22 mouse cellular contexts compared by ENCODE assay signal in the genomic region with DNA sequence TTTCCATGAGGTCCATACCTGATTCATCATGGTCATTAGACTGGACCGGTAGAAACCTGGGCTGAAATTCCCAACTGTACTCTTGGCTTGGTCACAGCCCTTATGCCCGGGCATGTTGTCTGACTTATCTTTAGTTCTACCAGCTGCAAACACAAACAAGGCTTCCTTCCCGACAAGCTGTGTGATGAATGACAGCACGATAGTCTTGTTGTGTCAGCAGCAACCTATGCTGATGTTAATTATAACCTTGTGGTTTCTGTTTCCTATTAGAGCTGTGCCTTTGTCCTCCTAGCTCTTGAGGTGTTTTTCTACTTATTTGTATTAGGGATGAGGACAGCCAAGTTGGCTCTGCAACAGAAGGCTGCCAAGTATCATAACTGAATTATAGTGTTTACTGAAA.
A peak's percentile ranks its signal among the peaks of the same experiment; 100 is the strongest.
DNase-seq lines count a peak whose midpoint lies in the region; ATAC-seq and TF ChIP-seq lines count a peak whose summit lies in the region.
"Had no signal": no experiment of that assay in that cellular context is flagged by ENCODE, and none has a peak within 500 bp of the region (broad histone marks: within the 10 kb centered on the region; RNA-seq: fewer than 3 reads in every experiment).

No protein-coding gene starts in this region.

- H3K79me2 ChIP-seq in myocyte (ENCODE audit: control insufficient read depth, insufficient read depth) = no peaks in the 10 kb centered on the region

- no peak for TF ChIP-seq CTCF in Patski (IDR thresholded peaks at IDR 0.05)

- no peak overlapping the region for H3K4me3 ChIP-seq in embryonic facial prominence, embryonic 11.5 days (ENCODE audit: low read depth, low read length)
- no peak overlapping the region for H3K4me3 ChIP-seq in embryonic facial prominence, embryonic 10.5 days
- no peak overlapping the region for H3K4me3 ChIP-seq in hindbrain, embryonic 14.5 days (replicated peaks; ENCODE audit: low read length)
- H3K4me3 ChIP-seq in hindbrain, embryonic 16.5 days (ENCODE audit: low read length) = no peak overlapping the region
- H3K4me3 ChIP-seq in myocyte = no peak overlapping the region
- H3K4me3 ChIP-seq: embryonic facial prominence, embryonic 12.5 days; hindbrain, embryonic 15.5 days; limb, embryonic 13.5 days; liver, embryonic 13.5 days; midbrain, embryonic 15.5 days; neural tube, embryonic 15.5 days had no signal

- POLR2A ChIA-PET in Patski (lab: Charles Lee) = interaction anchor here (1.3 kb wide), 1 partner anchor 12 kb away, joined by 4 read pairs; no protein-coding TSS in a partner anchor

- in situ Hi-C loops in Patski (cut with MboI; ENCODE audit: low pct_unique_long_range_greater_than_20kb) = no loop called here

- no peak overlapping the region for H3K4me2 ChIP-seq in embryonic facial prominence, embryonic 11.5 days (ENCODE audit: low read depth, low read length)
- H3K4me2 ChIP-seq in hindbrain, embryonic 14.5 days (replicated peaks) = no peak overlapping the region
- H3K4me2 ChIP-seq in hindbrain, embryonic 16.5 days (ENCODE audit: low read length) = no peak overlapping the region
- H3K4me2 ChIP-seq in myocyte (ENCODE audit: low read depth) = peak overlapping the region; percentile 7
- H3K4me2 ChIP-seq: embryonic facial prominence, embryonic 12.5 days; hindbrain, embryonic 15.5 days; limb, embryonic 13.5 days; liver, embryonic 13.5 days; midbrain, embryonic 15.5 days; neural tube, embryonic 15.5 days had no signal

- CTCF ChIA-PET in Patski (lab: Charles Lee) = no interaction called here

- no peak overlapping the region for H3ac ChIP-seq in myocyte (ENCODE audit: control insufficient read depth, insufficient read length)

- no peak for TF ChIP-seq POLR2A in myocyte (IDR thresholded peaks at IDR 0.05; ENCODE audit: insufficient read length, low read depth)

- H3K9me3 ChIP-seq in embryonic facial prominence, embryonic 11.5 days (replicated peaks; ENCODE audit: control insufficient read depth, low read length) = no peaks in the 10 kb centered on the region
- no peaks in the 10 kb centered on the region for H3K9me3 ChIP-seq in embryonic facial prominence, embryonic 10.5 days
- no peaks in the 10 kb centered on the region for H3K9me3 ChIP-seq in hindbrain, embryonic 14.5 days (ENCODE audit: control insufficient read depth, low read length)
- H3K9me3 ChIP-seq in hindbrain, embryonic 16.5 days (ENCODE audit: control insufficient read depth, low read length) = no peaks in the 10 kb centered on the region
- H3K9me3 ChIP-seq: embryonic facial prominence, embryonic 12.5 days; hindbrain, embryonic 15.5 days; limb, embryonic 13.5 days; liver, embryonic 13.5 days; midbrain, embryonic 15.5 days; neural tube, embryonic 15.5 days had no signal

- no peak overlapping the region for H3K9ac ChIP-seq in embryonic facial prominence, embryonic 11.5 days (replicated peaks; ENCODE audit: low read length)
- H3K9ac ChIP-seq in hindbrain, embryonic 14.5 days = no peak overlapping the region
- H3K9ac ChIP-seq in hindbrain, embryonic 16.5 days (ENCODE audit: low read depth, low read length) = no peak overlapping the region
- H3K9ac ChIP-seq: embryonic facial prominence, embryonic 12.5 days; hindbrain, embryonic 15.5 days; limb, embryonic 13.5 days; liver, embryonic 13.5 days; midbrain, embryonic 15.5 days; neural tube, embryonic 15.5 days had no signal

- H3K4me1 ChIP-seq in embryonic facial prominence, embryonic 11.5 days (ENCODE audit: control insufficient read depth, insufficient read depth, low read length) = no peaks in the 10 kb centered on the region
- H3K4me1 ChIP-seq in embryonic facial prominence, embryonic 10.5 days = peaks cover 9% of the 10 kb centered on the region
- H3K4me1 ChIP-seq in hindbrain, embryonic 14.5 days (replicated peaks; ENCODE audit: control insufficient read depth, insufficient read depth, low read length) = 0 out of 2 replicates have a peak, but pooled peaks cover 5% of the 10 kb centered on the region
- H3K4me1 ChIP-seq in hindbrain, embryonic 16.5 days (ENCODE audit: control insufficient read depth, insufficient read depth, low read depth, low read length) = no peaks in the 10 kb centered on the region
- H3K4me1 ChIP-seq: embryonic facial prominence, embryonic 12.5 days; limb, embryonic 13.5 days; liver, embryonic 13.5 days; midbrain, embryonic 15.5 days; neural tube, embryonic 15.5 days had no signal

- no peak overlapping the region for H3K27ac ChIP-seq in embryonic facial prominence, embryonic 11.5 days (replicated peaks; ENCODE audit: low read depth, low read length)
- H3K27ac ChIP-seq in embryonic facial prominence, embryonic 10.5 days (replicated peaks) = no peak overlapping the region
- H3K27ac ChIP-seq in hindbrain, embryonic 14.5 days = peak overlapping the region; percentile 6
- no peak overlapping the region for H3K27ac ChIP-seq in hindbrain, embryonic 16.5 days (ENCODE audit: low read depth, low read length)
- H3K27ac ChIP-seq: embryonic facial prominence, embryonic 12.5 days; kidney, postnatal 0 days; limb, embryonic 13.5 days; liver, embryonic 13.5 days; midbrain, embryonic 15.5 days; neural tube, embryonic 15.5 days had no signal

- ATAC-seq in embryonic facial prominence, embryonic 11.5 days (replicated peaks; ENCODE audit: insufficient number of reproducible peaks, low FRiP score, low TSS enrichment, low read depth) = no peak
- ATAC-seq in hindbrain, embryonic 14.5 days (ENCODE audit: low FRiP score) = no peak
- no peak for ATAC-seq in hindbrain, embryonic 16.5 days
- no peak for ATAC-seq in Patski
- ATAC-seq: activated CD4-positive, CD25-positive, alpha-beta regulatory T cell, adult 4 months; intestine, postnatal 0 days; midbrain, embryonic 15.5 days had no signal

- H3K36me3 ChIP-seq in embryonic facial prominence, embryonic 11.5 days (replicated peaks; ENCODE audit: control insufficient read depth, insufficient read depth, low read depth, low read length) = no peaks in the 10 kb centered on the region
- no peaks in the 10 kb centered on the region for H3K36me3 ChIP-seq in embryonic facial prominence, embryonic 10.5 days (replicated peaks)
- H3K36me3 ChIP-seq in hindbrain, embryonic 14.5 days (replicated peaks; ENCODE audit: control insufficient read depth, insufficient read depth) = no peaks in the 10 kb centered on the region
- H3K36me3 ChIP-seq in hindbrain, embryonic 16.5 days (ENCODE audit: control insufficient read depth, insufficient read depth, low read length) = no peaks in the 10 kb centered on the region
- H3K36me3 ChIP-seq in myocyte (ENCODE audit: control insufficient read depth, insufficient read depth) = no peaks in the 10 kb centered on the region
- H3K36me3 ChIP-seq: embryonic facial prominence, embryonic 12.5 days; hindbrain, embryonic 15.5 days; limb, embryonic 13.5 days; liver, embryonic 13.5 days; midbrain, embryonic 15.5 days; neural tube, embryonic 15.5 days had no signal

- DNase-seq in embryonic facial prominence, embryonic 11.5 days (ENCODE audit: low spot score) = peak; percentile 13
- no peak for DNase-seq in embryonic facial prominence, embryonic 10.5 days (ENCODE audit: low spot score)
- DNase-seq in hindbrain, embryonic 14.5 days (ENCODE audit: low spot score) = no peak
- peak; percentile 9 for DNase-seq in Patski (ENCODE audit: low read depth, low spot score)
- DNase-seq in frontal cortex, adult 2 months (ENCODE audit: extremely low spot score in 1 of 2, low spot score in 1 of 2) = no peak
- DNase-seq: adrenal gland, postnatal 14 days; B cell, adult 2 months; cerebellum, postnatal 14 days; heart, adult 18-20 months; layer of hippocampus, postnatal 36 days; liver, embryonic 13.5 days; thymus, postnatal 25 days had no signal

- H3K27me3 ChIP-seq in embryonic facial prominence, embryonic 11.5 days (ENCODE audit: control insufficient read depth, insufficient read depth, low read length) = no peaks in the 10 kb centered on the region
- no peaks in the 10 kb centered on the region for H3K27me3 ChIP-seq in embryonic facial prominence, embryonic 10.5 days (replicated peaks; ENCODE audit: low read depth, poor library complexity, severe bottlenecking)
- no peaks in the 10 kb centered on the region for H3K27me3 ChIP-seq in hindbrain, embryonic 14.5 days (ENCODE audit: control insufficient read depth, insufficient read depth, low read length)
- no peaks in the 10 kb centered on the region for H3K27me3 ChIP-seq in hindbrain, embryonic 16.5 days (replicated peaks; ENCODE audit: control insufficient read depth, insufficient read depth, low read length)
- H3K27me3 ChIP-seq in Patski (no peaks in the 10 kb centered on the region), myocyte (ENCODE audit: control insufficient read depth, insufficient read depth, insufficient read length) (no peaks in the 10 kb centered on the region)
- H3K27me3 ChIP-seq: embryonic facial prominence, embryonic 12.5 days; hindbrain, embryonic 15.5 days; limb, embryonic 13.5 days; liver, embryonic 13.5 days; midbrain, embryonic 15.5 days; neural tube, embryonic 15.5 days had no signal

- WGBS in embryonic facial prominence, embryonic 11.5 days = 26% methylated on average over 4 of the region's 4 CpGs
- WGBS in embryonic facial prominence, embryonic 10.5 days = 36% methylated on average over 4 of the region's 4 CpGs
- WGBS in hindbrain, embryonic 14.5 days = 64% methylated on average over 4 of the region's 4 CpGs
- 65% methylated on average over 4 of the region's 4 CpGs for WGBS in hindbrain, embryonic 16.5 days

TF ChIP-seq in myocyte, 11 proteins besides CTCF, POLR2A, EP300 and RAD21:
- TF ChIP-seq POLR2AphosphoS2 (IDR thresholded peaks at IDR 0.05; ENCODE audit: insufficient read length, low read depth) = no peak
- TF ChIP-seq REST (IDR thresholded peaks at IDR 0.05; ENCODE audit: insufficient read depth, insufficient read length) = no peak
- peak in 1 of 3 experiments; percentile 6 for TF ChIP-seq MYOG (IDR thresholded peaks at IDR 0.05; ENCODE audit: control insufficient read depth in 1 of 3, insufficient read depth in 1 of 3, insufficient read length in 2 of 3, low read depth in 2 of 3)
- peak in 1 of 3 experiments; percentile 33 for TF ChIP-seq MYOD1 (IDR thresholded peaks at IDR 0.05; ENCODE audit: control insufficient read depth in 1 of 3, insufficient read length in 2 of 3, low read depth in 2 of 3)

Comparison
In these comparisons a context has a peak if more than half of its experiments do, and no peak if none do; other contexts are left out.
1. DNase-seq: peak in embryonic facial prominence, embryonic 11.5 days (single experiment) and Patski (single experiment); none in embryonic facial prominence, embryonic 10.5 days (single experiment), hindbrain, embryonic 14.5 days (single experiment) and frontal cortex, adult 2 months (0 of 2).